Mouse (Mus musculus): ENCODE measurements around the gene Aar2.

- TF ChIP-seq CHD2 (IDR thresholded peaks at IDR 0.05; ENCODE audit: low read depth, low read length) = no peak
- TF ChIP-seq HCFC1 (IDR thresholded peaks at IDR 0.05; ENCODE audit: borderline replicate concordance, insufficient read depth, low read length) = no peak
- no peak for TF ChIP-seq ZNF384 (IDR thresholded peaks at IDR 0.05; ENCODE audit: low read depth, low read length)
- no peak for TF ChIP-seq MAFK (IDR thresholded peaks at IDR 0.05; ENCODE audit: insufficient read depth, low read depth, low read length)
- no peak for TF ChIP-seq ZC3H11A (IDR thresholded peaks at IDR 0.05; ENCODE audit: borderline replicate concordance, low read depth, low read length)
These were observed 66.8 kb downstream of the Aar2 start for GRCm38 (mm10) chr2:156614258-156614556.
